Mouse (Mus musculus): ENCODE results near the gene Rapgef1. TPM values are rescaled to one million over a fixed set of nuclear protein-coding genes. Genes with fewer than 3 reads are reported as not detected.

Rapgef1 gene
- total RNA-seq (2014; rRNA removed) (11.8 and 16.8 TPM in 2 replicates), polyA plus RNA-seq (2012; rRNA removed) (24.9 and 25.3 TPM in 2 replicates)

DNA sequence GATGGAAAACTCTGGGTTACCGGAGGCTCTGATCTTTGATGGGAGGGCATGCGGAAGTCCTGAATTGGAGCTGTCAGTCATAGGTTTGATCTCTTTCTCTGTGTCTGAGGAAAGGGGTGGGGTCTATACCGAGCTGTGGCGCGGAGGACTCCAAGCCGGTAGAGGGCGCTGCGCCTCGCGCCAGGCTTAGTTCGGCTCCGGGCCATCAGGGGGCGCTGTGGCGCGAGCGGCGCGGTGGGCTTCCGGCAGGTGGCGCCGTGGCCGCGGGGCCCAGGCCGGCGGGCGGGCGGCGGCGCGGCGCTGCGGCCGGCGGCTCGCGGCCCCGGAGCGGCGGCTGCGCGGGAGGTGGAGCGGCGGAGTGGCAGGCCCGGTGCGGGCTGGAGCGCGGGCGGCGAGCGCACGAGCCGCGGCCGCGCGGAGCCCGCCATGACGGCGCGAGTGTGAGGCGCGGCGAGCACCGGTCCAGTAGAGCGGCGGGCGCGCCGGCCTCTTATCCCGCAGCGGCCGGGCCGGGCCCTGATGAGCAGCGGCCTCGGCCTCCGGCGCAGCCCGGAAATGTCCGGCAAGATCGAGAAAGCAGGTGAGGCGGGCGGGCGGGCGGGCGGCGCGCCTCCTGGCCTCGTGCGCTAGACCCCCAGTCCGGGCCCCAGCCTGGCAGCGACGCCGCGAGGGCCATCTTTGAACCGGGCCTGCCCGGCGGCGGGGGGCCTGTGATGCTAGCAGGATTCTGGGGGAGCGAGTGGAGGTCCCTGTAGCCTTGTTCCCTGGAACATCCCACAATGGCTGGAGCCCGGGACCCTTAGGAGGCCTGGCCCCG lies at the start of gene Rapgef1:
TSS of gene Rapgef1 (plus strand) at position 237 of the 817 bp plus-strand sequence.
- Histone ChIP-seq H3K4me1 (ENCODE audit: control insufficient read depth, insufficient read depth, low read length) (peaks cover 35% of the 10 kb centered on the region), H3K27ac (replicated peaks; ENCODE audit: insufficient read depth, low read depth, low read length) (peak within 1 kb of the TSS; percentile 81), H3K36me3 (ENCODE audit: control insufficient read depth, insufficient read depth, low read length) (no peaks in the 10 kb centered on the region), H3K4me3 (ENCODE audit: insufficient read depth, low read depth, low read length) (peak within 1 kb of the TSS; percentile 96), H3K79me2 (ENCODE audit: control insufficient read depth, insufficient read depth, low read length) (peaks cover 27% of the 10 kb centered on the region; the same call in 1 of the 2 replicates), H3K9ac (ENCODE audit: low read depth, low read length) (peak within 1 kb of the TSS; percentile 97), H3K27me3 (ENCODE audit: control insufficient read depth, insufficient read depth, low read length) (no peaks in the 10 kb centered on the region)
- 4% methylated on average over 100 of the region's 101 CpGs for WGBS
- TF ChIP-seq CTCF (IDR thresholded peaks at IDR 0.05; ENCODE audit: low read depth, low read length) (peak; percentile 100), POLR2A (IDR thresholded peaks at IDR 0.05; ENCODE audit: extremely low read depth, insufficient read depth, low read length) (no peak)
- no peak for DNase-seq (ENCODE audit: extremely low read depth, low read depth, low spot score)

DNA sequence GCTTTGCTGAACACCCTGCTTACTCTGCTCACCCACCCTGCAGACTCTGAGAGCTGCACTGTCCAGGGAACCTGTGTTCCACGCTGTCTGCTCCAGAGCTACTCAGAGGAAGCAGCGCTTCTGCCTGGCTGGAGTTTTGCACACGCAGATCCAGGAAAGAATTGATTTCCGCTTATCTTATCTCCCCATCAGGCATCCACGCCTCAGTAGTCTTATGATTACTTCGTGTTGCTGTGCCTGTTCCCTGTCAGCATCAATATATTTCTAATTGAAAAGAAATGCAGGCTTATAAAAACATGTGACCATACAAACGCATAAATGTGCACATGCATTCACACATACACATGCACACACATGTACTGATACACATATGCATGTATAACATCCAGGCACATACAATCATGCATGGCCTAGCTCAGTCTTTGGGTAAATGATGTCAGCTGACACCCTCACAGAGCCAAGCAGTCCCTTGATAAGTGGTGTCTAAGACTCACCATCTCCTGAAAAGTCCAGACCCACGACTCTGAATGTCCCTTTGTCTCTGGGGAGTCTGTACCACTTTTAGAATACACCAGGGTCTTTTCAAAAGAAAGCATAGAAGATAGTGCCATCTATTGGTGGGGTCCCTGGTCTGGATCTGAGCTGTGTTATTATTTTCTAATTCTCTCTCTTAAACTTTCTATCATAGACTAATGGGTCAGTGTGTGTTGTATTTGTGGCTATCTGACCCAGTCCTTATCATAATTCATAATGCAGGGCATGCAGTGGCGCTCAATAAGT lies 47.4 kb upstream of the Rapgef1 start:
- TF ChIP-seq POLR2A (IDR thresholded peaks at IDR 0.05; ENCODE audit: extremely low read depth, insufficient read depth, low read length) = no peak
- TF ChIP-seq CTCF (IDR thresholded peaks at IDR 0.05; ENCODE audit: low read depth, low read length) = no peak
- WGBS = 35% methylated on average over 9 of the region's 9 CpGs
- H3K4me1 ChIP-seq (ENCODE audit: control insufficient read depth, insufficient read depth, low read length) = no peaks in the 10 kb centered on the region
- no peak overlapping the region for H3K27ac ChIP-seq (replicated peaks; ENCODE audit: insufficient read depth, low read depth, low read length)
- DNase-seq (ENCODE audit: extremely low read depth, low read depth, low spot score) = no peak
- H3K4me3 ChIP-seq (ENCODE audit: insufficient read depth, low read depth, low read length) = no peak overlapping the region
- no peaks in the 10 kb centered on the region for H3K36me3 ChIP-seq (ENCODE audit: control insufficient read depth, insufficient read depth, low read length)
- H3K79me2 ChIP-seq (ENCODE audit: control insufficient read depth, insufficient read depth, low read length) = no peaks in the 10 kb centered on the region
- H3K27me3 ChIP-seq (ENCODE audit: control insufficient read depth, insufficient read depth, low read length) = no peaks in the 10 kb centered on the region
- no peak overlapping the region for H3K9ac ChIP-seq (ENCODE audit: low read depth, low read length)

DNA sequence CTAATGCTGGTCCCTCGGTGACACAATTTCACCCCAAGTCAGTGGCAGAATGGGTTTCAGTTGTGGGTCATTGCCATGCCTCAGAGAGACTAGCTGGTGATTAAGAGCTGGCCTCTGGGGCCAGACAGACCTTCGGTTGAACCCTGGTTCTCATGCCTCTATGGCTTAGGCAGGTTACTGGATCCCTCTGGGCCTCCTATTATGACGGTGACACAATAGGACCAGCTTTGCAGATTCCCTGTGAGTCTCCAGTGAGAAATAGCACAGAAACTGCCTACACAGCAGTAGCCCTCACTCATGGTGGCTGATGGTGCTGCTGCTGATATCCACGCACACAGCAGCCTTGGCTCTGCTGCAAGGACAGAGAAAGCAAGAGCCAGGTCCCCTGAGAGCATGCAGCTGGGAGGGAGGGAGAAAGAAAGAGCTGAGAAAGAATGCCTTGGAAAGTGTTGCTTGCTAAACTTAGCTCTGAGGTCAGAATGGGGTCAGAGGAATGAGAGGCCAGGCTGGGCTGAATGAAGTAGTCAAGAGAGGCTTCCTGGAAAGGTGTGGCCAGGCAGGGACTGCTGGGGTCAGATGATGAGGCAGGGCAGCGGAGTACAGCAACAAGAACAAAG lies 46.6 kb upstream of the Rapgef1 start:
- no peaks in the 10 kb centered on the region for H3K79me2 ChIP-seq (ENCODE audit: control insufficient read depth, insufficient read depth, low read length)
- TF ChIP-seq POLR2A (IDR thresholded peaks at IDR 0.05; ENCODE audit: extremely low read depth, insufficient read depth, low read length) (no peak), CTCF (IDR thresholded peaks at IDR 0.05; ENCODE audit: low read depth, low read length) (no peak)
- no peaks in the 10 kb centered on the region for H3K36me3 ChIP-seq (ENCODE audit: control insufficient read depth, insufficient read depth, low read length)
- WGBS = 71% methylated on average over 5 of the region's 5 CpGs
- H3K27me3 ChIP-seq (ENCODE audit: control insufficient read depth, insufficient read depth, low read length) = no peaks in the 10 kb centered on the region
- no peak overlapping the region for H3K9ac ChIP-seq (ENCODE audit: low read depth, low read length)
- H3K4me3 ChIP-seq (ENCODE audit: insufficient read depth, low read depth, low read length) = no peak overlapping the region
- no peaks in the 10 kb centered on the region for H3K4me1 ChIP-seq (ENCODE audit: control insufficient read depth, insufficient read depth, low read length)
- no peak for DNase-seq (ENCODE audit: extremely low read depth, low read depth, low spot score)
- H3K27ac ChIP-seq (replicated peaks; ENCODE audit: insufficient read depth, low read depth, low read length) = no peak overlapping the region

DNA sequence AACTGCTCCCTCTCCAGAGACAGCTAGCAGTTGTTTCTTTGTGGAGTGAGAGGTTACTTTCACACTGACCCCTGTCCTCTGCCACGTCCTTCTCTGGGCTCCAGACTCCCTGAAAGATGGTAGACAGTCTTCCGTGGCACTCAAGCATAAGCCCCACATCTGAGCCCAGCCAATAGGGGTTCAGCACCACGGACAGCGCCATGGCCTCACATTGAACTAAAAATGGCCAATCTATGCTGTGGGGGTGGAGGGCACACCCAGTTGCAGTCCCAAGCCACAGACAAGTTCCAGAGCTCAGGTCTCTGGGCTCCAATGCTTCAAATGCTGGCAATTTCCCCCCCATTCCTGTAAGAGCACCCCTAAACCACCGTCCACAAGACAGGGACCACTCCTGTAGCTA lies 45.9 kb upstream of the Rapgef1 start:
- no peak for DNase-seq (ENCODE audit: extremely low read depth, low read depth, low spot score)
- no peaks in the 10 kb centered on the region for H3K36me3 ChIP-seq (ENCODE audit: control insufficient read depth, insufficient read depth, low read length)
- H3K79me2 ChIP-seq (ENCODE audit: control insufficient read depth, insufficient read depth, low read length) = no peaks in the 10 kb centered on the region

DNA sequence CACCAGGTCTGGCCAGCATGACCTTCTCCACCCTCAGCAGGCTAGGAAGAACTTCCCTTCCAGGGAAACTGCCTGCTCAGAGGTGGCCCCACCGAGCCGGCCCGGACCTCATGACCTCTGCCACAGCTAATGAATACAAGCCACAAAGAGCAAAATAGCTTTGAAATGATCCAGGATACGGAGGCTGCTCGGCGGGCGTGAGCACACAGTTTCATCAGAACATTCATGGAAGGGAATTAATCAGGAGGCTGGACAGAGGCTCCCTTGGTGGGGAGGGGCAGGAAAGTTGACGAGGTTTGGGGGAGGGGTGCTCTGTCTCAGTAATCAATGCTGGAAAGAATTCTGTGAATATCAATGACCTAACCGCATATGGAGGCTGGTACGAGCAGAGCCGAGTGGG lies 45.3 kb upstream of the Rapgef1 start:
- H3K79me2 ChIP-seq (ENCODE audit: control insufficient read depth, insufficient read depth, low read length) = no peaks in the 10 kb centered on the region
- WGBS = 49% methylated on average over 11 of the region's 11 CpGs
- no peaks in the 10 kb centered on the region for H3K27me3 ChIP-seq (ENCODE audit: control insufficient read depth, insufficient read depth, low read length)
- DNase-seq (ENCODE audit: extremely low read depth, low read depth, low spot score) = no peak
- no peak overlapping the region for H3K4me3 ChIP-seq (ENCODE audit: insufficient read depth, low read depth, low read length)
- no peaks in the 10 kb centered on the region for H3K4me1 ChIP-seq (ENCODE audit: control insufficient read depth, insufficient read depth, low read length)
- H3K27ac ChIP-seq (replicated peaks; ENCODE audit: insufficient read depth, low read depth, low read length) = no peak overlapping the region
- TF ChIP-seq POLR2A (IDR thresholded peaks at IDR 0.05; ENCODE audit: extremely low read depth, insufficient read depth, low read length) = no peak
- TF ChIP-seq CTCF (IDR thresholded peaks at IDR 0.05; ENCODE audit: low read depth, low read length) = no peak
- no peaks in the 10 kb centered on the region for H3K36me3 ChIP-seq (ENCODE audit: control insufficient read depth, insufficient read depth, low read length)
- no peak overlapping the region for H3K9ac ChIP-seq (ENCODE audit: low read depth, low read length)

More for the DNA sequence above, 45.9 kb upstream of the Rapgef1 start:
- no peaks in the 10 kb centered on the region for H3K4me1 ChIP-seq (ENCODE audit: control insufficient read depth, insufficient read depth, low read length)
- H3K9ac ChIP-seq (ENCODE audit: low read depth, low read length) = no peak overlapping the region
- H3K4me3 ChIP-seq (ENCODE audit: insufficient read depth, low read depth, low read length) = no peak overlapping the region
- H3K27me3 ChIP-seq (ENCODE audit: control insufficient read depth, insufficient read depth, low read length) = no peaks in the 10 kb centered on the region
- WGBS = 10% methylated on average over 5 of the region's 5 CpGs
- TF ChIP-seq POLR2A (IDR thresholded peaks at IDR 0.05; ENCODE audit: extremely low read depth, insufficient read depth, low read length) (no peak), CTCF (IDR thresholded peaks at IDR 0.05; ENCODE audit: low read depth, low read length) (no peak)
- no peak overlapping the region for H3K27ac ChIP-seq (replicated peaks; ENCODE audit: insufficient read depth, low read depth, low read length)
